10 mouse cellular contexts compared by ENCODE assay signal in genomic region chr17:47988811-47989210, GRCm38 (mm10). TPM values are rescaled to one million over a fixed set of nuclear protein-coding genes. Genes with fewer than 3 reads are reported as not detected.
DNase-seq lines count a peak whose midpoint lies in the region; ATAC-seq and TF ChIP-seq lines count a peak whose summit lies in the region.
"Had no signal": no experiment of that assay in that cellular context is flagged by ENCODE, and none has a peak within 500 bp of the region (broad histone marks: within the 10 kb centered on the region; RNA-seq: fewer than 3 reads in every experiment).

No protein-coding gene starts in this region.

- no peak overlapping the region for H3K27ac ChIP-seq in kidney, embryonic 14.5 days (ENCODE audit: low read depth, low read length)
- H3K27ac ChIP-seq in kidney, embryonic 16.5 days (ENCODE audit: low read length): no peak overlapping the region
- H3K27ac ChIP-seq in embryonic fibroblast, embryonic 13.5 days (ENCODE audit: insufficient read depth, low read length): 0 out of 2 replicates have a peak overlapping the region, but pooled peaks have one; percentile 42
- peak overlapping the region; percentile 83 for H3K27ac ChIP-seq in limb, embryonic 14.5 days (replicated peaks; ENCODE audit: low read depth, low read length)
- H3K27ac ChIP-seq: liver, embryonic 13.5 days had no signal

- no peaks in the 10 kb centered on the region for H3K9me3 ChIP-seq in kidney, embryonic 14.5 days (ENCODE audit: control insufficient read depth, low read length)
- no peaks in the 10 kb centered on the region for H3K9me3 ChIP-seq in kidney, embryonic 16.5 days (ENCODE audit: low read length)
- no peaks in the 10 kb centered on the region for H3K9me3 ChIP-seq in limb, embryonic 14.5 days (ENCODE audit: control insufficient read depth, low read length)
- H3K9me3 ChIP-seq: liver, embryonic 13.5 days had no signal

- 29% methylated on average over 8 of the region's 8 CpGs for WGBS in kidney, embryonic 14.5 days
- WGBS in kidney, embryonic 16.5 days: 29% methylated on average over 8 of the region's 8 CpGs
- 18% methylated on average over 8 of the region's 8 CpGs for WGBS in limb, embryonic 14.5 days

- no peaks in the 10 kb centered on the region for H3K36me3 ChIP-seq in kidney, embryonic 14.5 days (ENCODE audit: control insufficient read depth, insufficient read depth, low read length)
- no peaks in the 10 kb centered on the region for H3K36me3 ChIP-seq in kidney, embryonic 16.5 days (ENCODE audit: insufficient read depth, low read length)
- H3K36me3 ChIP-seq in limb, embryonic 14.5 days (ENCODE audit: control insufficient read depth, insufficient read depth, low read length): no peaks in the 10 kb centered on the region
- H3K36me3 ChIP-seq: liver, embryonic 13.5 days had no signal

- H3K9ac ChIP-seq in kidney, embryonic 14.5 days (ENCODE audit: low read depth, low read length): no peak overlapping the region
- no peak overlapping the region for H3K9ac ChIP-seq in kidney, embryonic 16.5 days (replicated peaks; ENCODE audit: low read length)
- H3K9ac ChIP-seq in limb, embryonic 14.5 days (ENCODE audit: low read depth, low read length, severe bottlenecking): no peak overlapping the region
- H3K9ac ChIP-seq: liver, embryonic 13.5 days had no signal

- no peak for TF ChIP-seq POLR2A in embryonic fibroblast, embryonic 13.5 days (IDR thresholded peaks at IDR 0.05; ENCODE audit: low read depth, low read length)
- no peak for TF ChIP-seq POLR2A in limb, embryonic 14.5 days (IDR thresholded peaks at IDR 0.05; ENCODE audit: borderline replicate concordance, extremely low read depth, insufficient read depth, insufficient read length)

- H3K4me2 ChIP-seq in kidney, embryonic 14.5 days (replicated peaks; ENCODE audit: low read depth, low read length): no peak overlapping the region
- H3K4me2 ChIP-seq in kidney, embryonic 16.5 days (replicated peaks; ENCODE audit: low read depth, low read length): no peak overlapping the region
- H3K4me2 ChIP-seq in limb, embryonic 14.5 days (replicated peaks; ENCODE audit: low read depth, low read length, severe bottlenecking): peak overlapping the region; percentile 13; the same call in 1 of the 2 replicates
- H3K4me2 ChIP-seq: liver, embryonic 13.5 days had no signal

- peaks cover 13% of the 10 kb centered on the region for H3K4me1 ChIP-seq in kidney, embryonic 14.5 days (ENCODE audit: control insufficient read depth, insufficient read depth, low read length)
- H3K4me1 ChIP-seq in kidney, embryonic 16.5 days (ENCODE audit: insufficient read depth, low read length): peaks cover 13% of the 10 kb centered on the region
- peaks cover 12% of the 10 kb centered on the region for H3K4me1 ChIP-seq in embryonic fibroblast, embryonic 13.5 days (ENCODE audit: control insufficient read depth, insufficient read depth, low read length)
- peaks cover 29% of the 10 kb centered on the region for H3K4me1 ChIP-seq in limb, embryonic 14.5 days (ENCODE audit: control insufficient read depth, insufficient read depth, low read length)

- peak; percentile 33; the same call in 1 of the 2 replicates for ATAC-seq in kidney, embryonic 14.5 days (ENCODE audit: low FRiP score, low TSS enrichment)
- ATAC-seq in kidney, embryonic 16.5 days (ENCODE audit: low FRiP score, low TSS enrichment): no peak
- ATAC-seq in limb, embryonic 14.5 days (ENCODE audit: low FRiP score, low read depth): peak; percentile 92
- no peak for ATAC-seq in erythroid progenitor cell, adult 5-6 weeks (replicated peaks; ENCODE audit: low FRiP score, poor library complexity, severe bottlenecking)

- DNase-seq in embryo, embryonic 10 days (ENCODE audit: low spot score): peak; percentile 83
- DNase-seq in limb, embryonic 14.5 days (ENCODE audit: low spot score): peak; percentile 87
- no peak for DNase-seq in layer of hippocampus, adult 8-10 months (ENCODE audit: low spot score in 2 of 2)
- DNase-seq: kidney, adult 8-10 months; liver, embryonic 13.5 days had no signal

- H3K4me3 ChIP-seq in kidney, embryonic 14.5 days (ENCODE audit: low read length): no peak overlapping the region
- no peak overlapping the region for H3K4me3 ChIP-seq in kidney, embryonic 16.5 days (ENCODE audit: low read length)
- H3K4me3 ChIP-seq in embryonic fibroblast, embryonic 13.5 days (ENCODE audit: insufficient read depth, low read length): no peak overlapping the region
- no peak overlapping the region for H3K4me3 ChIP-seq in limb, embryonic 14.5 days (replicated peaks; ENCODE audit: low read length)
- H3K4me3 ChIP-seq: liver, embryonic 13.5 days had no signal

- H3K27me3 ChIP-seq in kidney, embryonic 14.5 days (ENCODE audit: control insufficient read depth, insufficient read depth, low read length): no peaks in the 10 kb centered on the region
- no peaks in the 10 kb centered on the region for H3K27me3 ChIP-seq in kidney, embryonic 16.5 days (ENCODE audit: insufficient read depth, low read length)
- no peaks in the 10 kb centered on the region for H3K27me3 ChIP-seq in limb, embryonic 14.5 days (ENCODE audit: control insufficient read depth, insufficient read depth, low read length)
- H3K27me3 ChIP-seq: liver, embryonic 13.5 days had no signal

- no peak for TF ChIP-seq CTCF in embryonic fibroblast, embryonic 13.5 days (IDR thresholded peaks at IDR 0.05; ENCODE audit: borderline replicate concordance, insufficient read depth, low read length)

RNA-seq across cellular contexts. Expression of gene 1700122O11Rik, which starts 49.3 kb away (rescaled TPM):
- not detected in 2 replicates for polyA plus RNA-seq in kidney, embryonic 14.5 days (2014; fragmentation: Nextera tagmentation; extraction: Ambion mirVana)
- not detected in 2 replicates for polyA plus RNA-seq in kidney, embryonic 16.5 days (2015; fragmentation: Nextera tagmentation; extraction: Ambion mirVana)
- not detected in 2 replicates for polyA plus RNA-seq in embryonic fibroblast, embryonic 13.5 days (2011; ENCODE audit: insufficient read length, low read depth, missing spikeins)
- not detected in 2 replicates for polyA plus RNA-seq in limb, embryonic 14.5 days (2012; rRNA removed)
- not detected in 2 replicates for polyA plus RNA-seq in limb, embryonic 14.5 days (2014; fragmentation: Nextera tagmentation; extraction: Ambion mirVana)
- total RNA-seq in erythroid progenitor cell, adult 5-6 weeks (2015; ENCODE audit: low replicate concordance): not detected in 2 replicates
- total RNA-seq in erythroid progenitor cell, adult 5-6 weeks (2017; ENCODE audit: low replicate concordance): not detected in 2 replicates
- total RNA-seq in layer of hippocampus, adult 8-10 months (2022): not detected
- total RNA-seq: MEL had no signal
- polyA plus RNA-seq: liver, embryonic 13.5 days had no signal

Comparison
In these comparisons a context has a peak if more than half of its experiments do, and no peak if none do; other contexts are left out.
1. ATAC-seq: peak in kidney, embryonic 14.5 days (single experiment) and limb, embryonic 14.5 days (single experiment); none in kidney, embryonic 16.5 days (single experiment) and erythroid progenitor cell, adult 5-6 weeks (single experiment).
2. H3K27ac ChIP-seq: peak in embryonic fibroblast, embryonic 13.5 days (single experiment) and limb, embryonic 14.5 days (single experiment); none in kidney, embryonic 14.5 days (single experiment) and kidney, embryonic 16.5 days (single experiment).
3. DNase-seq: peak in embryo, embryonic 10 days (single experiment) and limb, embryonic 14.5 days (single experiment); none in layer of hippocampus, adult 8-10 months (0 of 2).